Mouse (Mus musculus): ENCODE results near the gene Ehf. TPM values are rescaled to one million over a fixed set of nuclear protein-coding genes. Genes with fewer than 3 reads are reported as not detected.

Gene Ehf
- polyA plus RNA-seq, 1 experiment from 2014 or later: not detected

- WGBS: 94% methylated on average over 2 of the region's 2 CpGs
- ATAC-seq (ENCODE audit: low FRiP score) (no peak), DNase-seq (ENCODE audit: low spot score) (no peak)
- no peaks in the 10 kb centered on the region for H3K4me1 ChIP-seq (replicated peaks; ENCODE audit: control insufficient read depth, insufficient read depth, low read length)
- no peaks in the 10 kb centered on the region for H3K27me3 ChIP-seq (ENCODE audit: control insufficient read depth, insufficient read depth, low read length)
- no peaks in the 10 kb centered on the region for H3K9me3 ChIP-seq (ENCODE audit: control insufficient read depth, low read length)
- H3K27ac ChIP-seq (ENCODE audit: low read depth, low read length): no peak overlapping the region
- no peaks in the 10 kb centered on the region for H3K36me3 ChIP-seq (ENCODE audit: control insufficient read depth, insufficient read depth, low read length)
- no peak overlapping the region for H3K4me2 ChIP-seq (replicated peaks; ENCODE audit: low read depth, low read length)
- no peak overlapping the region for H3K4me3 ChIP-seq (ENCODE audit: low read depth, low read length)
- H3K9ac ChIP-seq (ENCODE audit: low read depth, low read length): no peak overlapping the region
These were observed 28.3 kb downstream of the Ehf start for GRCm38 (mm10) chr2:103274803-103275202.

GRCm38 (mm10) chr2:103274270-103274669 is 28.8 kb downstream of the Ehf start:
- DNase-seq (ENCODE audit: low spot score) (no peak), ATAC-seq (ENCODE audit: low FRiP score) (no peak)
- Histone ChIP-seq H3K4me2 (replicated peaks; ENCODE audit: low read depth, low read length) (no peak overlapping the region), H3K27me3 (ENCODE audit: control insufficient read depth, insufficient read depth, low read length) (no peaks in the 10 kb centered on the region), H3K9ac (ENCODE audit: low read depth, low read length) (no peak overlapping the region), H3K4me1 (replicated peaks; ENCODE audit: control insufficient read depth, insufficient read depth, low read length) (no peaks in the 10 kb centered on the region), H3K9me3 (ENCODE audit: control insufficient read depth, low read length) (no peaks in the 10 kb centered on the region), H3K4me3 (ENCODE audit: low read depth, low read length) (no peak overlapping the region), H3K36me3 (ENCODE audit: control insufficient read depth, insufficient read depth, low read length) (no peaks in the 10 kb centered on the region), H3K27ac (ENCODE audit: low read depth, low read length) (no peak overlapping the region)
- WGBS: 94% methylated on average over 1 of the region's 1 CpGs

- H3K4me2 ChIP-seq (replicated peaks; ENCODE audit: low read depth, low read length): no peak overlapping the region
- WGBS: 92% methylated on average over 8 of the region's 8 CpGs
- H3K36me3 ChIP-seq (ENCODE audit: control insufficient read depth, insufficient read depth, low read length): no peaks in the 10 kb centered on the region
- DNase-seq (ENCODE audit: low spot score): no peak
- ATAC-seq (ENCODE audit: low FRiP score): no peak
- H3K27me3 ChIP-seq (ENCODE audit: control insufficient read depth, insufficient read depth, low read length): no peaks in the 10 kb centered on the region
- H3K9me3 ChIP-seq (ENCODE audit: control insufficient read depth, low read length): no peaks in the 10 kb centered on the region
- H3K4me3 ChIP-seq (ENCODE audit: low read depth, low read length): no peak overlapping the region
- H3K9ac ChIP-seq (ENCODE audit: low read depth, low read length): no peak overlapping the region
- no peak overlapping the region for H3K27ac ChIP-seq (ENCODE audit: low read depth, low read length)
- no peaks in the 10 kb centered on the region for H3K4me1 ChIP-seq (replicated peaks; ENCODE audit: control insufficient read depth, insufficient read depth, low read length)
These were observed 31.6 kb downstream of the Ehf start for GRCm38 (mm10) chr2:103271481-103271880.

- H3K4me1 ChIP-seq (replicated peaks; ENCODE audit: control insufficient read depth, insufficient read depth, low read length): no peaks in the 10 kb centered on the region
- H3K4me2 ChIP-seq (replicated peaks; ENCODE audit: low read depth, low read length): no peak overlapping the region
- no peaks in the 10 kb centered on the region for H3K27me3 ChIP-seq (ENCODE audit: control insufficient read depth, insufficient read depth, low read length)
- no peak overlapping the region for H3K9ac ChIP-seq (ENCODE audit: low read depth, low read length)
- H3K4me3 ChIP-seq (ENCODE audit: low read depth, low read length): no peak overlapping the region
- no peak overlapping the region for H3K27ac ChIP-seq (ENCODE audit: low read depth, low read length)
- DNase-seq (ENCODE audit: low spot score): no peak
- WGBS: 64% methylated on average over 5 of the region's 5 CpGs
- ATAC-seq (ENCODE audit: low FRiP score): no peak
- no peaks in the 10 kb centered on the region for H3K9me3 ChIP-seq (ENCODE audit: control insufficient read depth, low read length)
- no peaks in the 10 kb centered on the region for H3K36me3 ChIP-seq (ENCODE audit: control insufficient read depth, insufficient read depth, low read length)
These were observed 32.4 kb downstream of the Ehf start for GRCm38 (mm10) chr2:103270556-103271160.

- H3K27me3 ChIP-seq (ENCODE audit: control insufficient read depth, insufficient read depth, low read length): no peaks in the 10 kb centered on the region
- no peaks in the 10 kb centered on the region for H3K4me1 ChIP-seq (replicated peaks; ENCODE audit: control insufficient read depth, insufficient read depth, low read length)
- WGBS: 88% methylated on average over 4 of the region's 4 CpGs
- no peak for ATAC-seq (ENCODE audit: low FRiP score)
- DNase-seq (ENCODE audit: low spot score): no peak
- no peak overlapping the region for H3K4me2 ChIP-seq (replicated peaks; ENCODE audit: low read depth, low read length)
- no peak overlapping the region for H3K27ac ChIP-seq (ENCODE audit: low read depth, low read length)
- H3K9ac ChIP-seq (ENCODE audit: low read depth, low read length): no peak overlapping the region
- H3K36me3 ChIP-seq (ENCODE audit: control insufficient read depth, insufficient read depth, low read length): no peaks in the 10 kb centered on the region
- H3K4me3 ChIP-seq (ENCODE audit: low read depth, low read length): no peak overlapping the region
- no peaks in the 10 kb centered on the region for H3K9me3 ChIP-seq (ENCODE audit: control insufficient read depth, low read length)
These were observed 64.0 kb downstream of the Ehf start for GRCm38 (mm10) chr2:103239086-103239485.

GRCm38 (mm10) chr2:103226781-103227180 is 76.3 kb downstream of the Ehf start:
- DNase-seq (ENCODE audit: low spot score): no peak
- Histone ChIP-seq H3K9ac (ENCODE audit: low read depth, low read length) (no peak overlapping the region), H3K27me3 (ENCODE audit: control insufficient read depth, insufficient read depth, low read length) (no peaks in the 10 kb centered on the region), H3K27ac (ENCODE audit: low read depth, low read length) (no peak overlapping the region), H3K36me3 (ENCODE audit: control insufficient read depth, insufficient read depth, low read length) (no peaks in the 10 kb centered on the region), H3K4me1 (replicated peaks; ENCODE audit: control insufficient read depth, insufficient read depth, low read length) (no peaks in the 10 kb centered on the region), H3K9me3 (ENCODE audit: control insufficient read depth, low read length) (no peaks in the 10 kb centered on the region), H3K4me2 (replicated peaks; ENCODE audit: low read depth, low read length) (no peak overlapping the region), H3K4me3 (ENCODE audit: low read depth, low read length) (no peak overlapping the region)
- ATAC-seq (ENCODE audit: low FRiP score): no peak
- WGBS: 93% methylated on average over 2 of the region's 2 CpGs

GRCm38 (mm10) chr2:103220871-103221270 is 82.2 kb downstream of the Ehf start:
- ATAC-seq (ENCODE audit: low FRiP score): no peak
- Histone ChIP-seq H3K36me3 (ENCODE audit: control insufficient read depth, insufficient read depth, low read length) (no peaks in the 10 kb centered on the region), H3K27ac (ENCODE audit: low read depth, low read length) (no peak overlapping the region), H3K9ac (ENCODE audit: low read depth, low read length) (no peak overlapping the region), H3K4me1 (replicated peaks; ENCODE audit: control insufficient read depth, insufficient read depth, low read length) (no peaks in the 10 kb centered on the region), H3K4me3 (ENCODE audit: low read depth, low read length) (no peak overlapping the region), H3K9me3 (ENCODE audit: control insufficient read depth, low read length) (no peaks in the 10 kb centered on the region), H3K4me2 (replicated peaks; ENCODE audit: low read depth, low read length) (no peak overlapping the region), H3K27me3 (ENCODE audit: control insufficient read depth, insufficient read depth, low read length) (no peaks in the 10 kb centered on the region)
- 88% methylated on average over 2 of the region's 2 CpGs for WGBS
- DNase-seq (ENCODE audit: low spot score): no peak

GRCm38 (mm10) chr2:103218323-103218722 is 84.8 kb downstream of the Ehf start:
- Histone ChIP-seq H3K9me3 (ENCODE audit: control insufficient read depth, low read length) (no peaks in the 10 kb centered on the region), H3K4me3 (ENCODE audit: low read depth, low read length) (no peak overlapping the region), H3K4me1 (replicated peaks; ENCODE audit: control insufficient read depth, insufficient read depth, low read length) (no peaks in the 10 kb centered on the region), H3K36me3 (ENCODE audit: control insufficient read depth, insufficient read depth, low read length) (no peaks in the 10 kb centered on the region), H3K4me2 (replicated peaks; ENCODE audit: low read depth, low read length) (no peak overlapping the region), H3K9ac (ENCODE audit: low read depth, low read length) (no peak overlapping the region), H3K27ac (ENCODE audit: low read depth, low read length) (no peak overlapping the region), H3K27me3 (ENCODE audit: control insufficient read depth, insufficient read depth, low read length) (no peaks in the 10 kb centered on the region)
- no peak for ATAC-seq (ENCODE audit: low FRiP score)
- DNase-seq (ENCODE audit: low spot score): no peak
- WGBS: 90% methylated on average over 4 of the region's 4 CpGs

- no peaks in the 10 kb centered on the region for H3K36me3 ChIP-seq (ENCODE audit: control insufficient read depth, insufficient read depth, low read length)
- H3K27me3 ChIP-seq (ENCODE audit: control insufficient read depth, insufficient read depth, low read length): no peaks in the 10 kb centered on the region
- H3K9ac ChIP-seq (ENCODE audit: low read depth, low read length): no peak overlapping the region
- 86% methylated on average over 4 of the region's 4 CpGs for WGBS
- DNase-seq (ENCODE audit: low spot score) (no peak), ATAC-seq (ENCODE audit: low FRiP score) (no peak)
- H3K4me2 ChIP-seq (replicated peaks; ENCODE audit: low read depth, low read length): no peak overlapping the region
- H3K27ac ChIP-seq (ENCODE audit: low read depth, low read length): no peak overlapping the region
- H3K4me3 ChIP-seq (ENCODE audit: low read depth, low read length): no peak overlapping the region
- no peaks in the 10 kb centered on the region for H3K9me3 ChIP-seq (ENCODE audit: control insufficient read depth, low read length)
- no peaks in the 10 kb centered on the region for H3K4me1 ChIP-seq (replicated peaks; ENCODE audit: control insufficient read depth, insufficient read depth, low read length)
These were observed 87.3 kb downstream of the Ehf start for GRCm38 (mm10) chr2:103215801-103216200.

All from hindbrain, embryonic 11.5 days (tissue).